Mouse (Mus musculus): ENCODE measurements around the gene Pno1. TPM values are rescaled to one million over a fixed set of nuclear protein-coding genes. Genes with fewer than 3 reads are reported as not detected.
"Not testable (repeated sequence)": the region's sequence is repeated elsewhere in the genome, so short reads cannot be mapped to it uniquely, and the experiment has no call there.

Pno1 gene
- polyA plus RNA-seq (2014; fragmentation: Nextera tagmentation; extraction: Ambion mirVana): 52.6 and 56.1 TPM in 2 replicates

DNA sequence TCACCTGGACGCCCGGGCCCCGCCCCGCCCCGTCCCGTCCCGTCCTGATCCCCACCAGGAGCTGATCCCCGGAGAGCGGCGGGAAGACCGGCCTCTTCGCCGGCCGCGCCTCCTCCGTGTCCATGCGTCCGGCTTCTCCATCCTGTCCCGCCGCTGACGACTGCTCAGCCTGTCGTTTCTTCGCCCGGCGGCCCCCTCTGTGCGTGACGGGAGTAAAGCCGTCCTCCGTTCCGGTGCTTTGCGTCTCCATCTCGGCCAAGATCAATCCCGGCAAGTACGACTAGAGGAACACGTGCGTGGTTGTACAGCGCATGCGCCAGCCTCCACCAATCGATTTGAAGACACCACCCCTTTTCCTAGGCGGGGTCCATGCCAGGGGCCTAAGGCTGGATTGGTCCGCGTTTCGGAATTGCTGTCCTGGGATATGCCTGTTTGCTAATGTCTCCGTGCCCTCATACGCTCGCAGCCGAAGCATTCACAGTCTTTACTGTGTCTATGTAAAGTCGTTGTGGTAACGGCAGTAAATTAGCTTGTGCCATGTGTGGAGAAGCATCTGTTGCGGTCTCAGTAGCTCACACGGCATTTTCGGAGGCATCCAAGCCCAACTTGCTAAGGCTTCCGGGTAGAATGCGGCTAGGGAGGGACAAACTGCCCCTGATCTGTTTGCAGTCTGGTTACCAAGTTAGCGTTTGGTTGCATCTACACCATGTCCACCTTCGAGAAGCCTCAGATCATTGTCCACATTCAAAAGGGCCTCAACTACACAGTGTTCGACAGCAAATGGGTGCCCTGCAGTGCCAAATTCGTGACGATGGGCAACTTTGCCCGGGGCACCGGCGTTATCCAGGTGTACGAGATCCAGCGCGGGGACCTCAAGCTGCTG lies at the start of gene Pno1:
Gene Pno1 (minus strand): TSS at position 311 of the 883 bp plus-strand sequence.
- WGBS: under 1% methylated on average over 63 of the region's 65 CpGs

DNA sequence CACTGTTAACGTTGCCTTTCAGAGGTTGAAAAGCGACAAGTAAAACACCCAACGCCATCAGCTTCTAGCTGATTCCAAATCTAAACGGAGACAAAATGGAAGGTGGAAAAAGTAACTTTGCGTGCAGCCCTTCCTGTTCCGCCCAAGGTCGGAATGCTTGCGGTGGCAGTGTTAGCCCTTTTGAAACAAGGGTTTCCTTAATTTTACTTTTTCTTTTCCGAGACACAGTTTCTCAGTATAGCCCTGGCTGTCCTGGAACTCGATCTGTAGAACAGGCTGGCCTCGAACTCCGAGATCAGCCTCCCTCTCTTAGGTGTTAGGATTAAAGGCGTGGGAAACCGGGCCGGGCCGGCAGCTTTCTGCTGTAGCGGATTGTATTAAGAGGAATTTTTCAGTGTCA lies 46.5 kb upstream of the Pno1 start:
- H3K4me3 ChIP-seq (ENCODE audit: low read depth, low read length): peak overlapping the region; percentile 78
- peaks cover 11% of the 10 kb centered on the region; the same call in 1 of the 2 replicates for H3K4me1 ChIP-seq (ENCODE audit: control insufficient read depth, insufficient read depth, low read length)
- peak overlapping the region; percentile 86 for H3K9ac ChIP-seq (replicated peaks; ENCODE audit: low read depth, low read length)
- ATAC-seq (ENCODE audit: low read depth): peak; percentile 26
- no peaks in the 10 kb centered on the region for H3K9me3 ChIP-seq (ENCODE audit: control insufficient read depth, low read length)
- 1% methylated on average over 17 of the region's 17 CpGs for WGBS
- H3K4me2 ChIP-seq (ENCODE audit: low read depth, low read length): peak overlapping the region; percentile 93
- H3K27ac ChIP-seq (ENCODE audit: low read depth, low read length): peak overlapping the region; percentile 91
- H3K27me3 ChIP-seq (ENCODE audit: control insufficient read depth, insufficient read depth, low read length): no peaks in the 10 kb centered on the region
- H3K36me3 ChIP-seq (ENCODE audit: control insufficient read depth, insufficient read depth, low read length): no peaks in the 10 kb centered on the region

More for the DNA sequence above, at the start of gene Pno1:
- peaks cover 2% of the 10 kb centered on the region; the same call in 1 of the 2 replicates for H3K36me3 ChIP-seq (ENCODE audit: control insufficient read depth, insufficient read depth, low read length)
- H3K4me1 ChIP-seq (ENCODE audit: control insufficient read depth, insufficient read depth, low read length): peaks cover 15% of the 10 kb centered on the region
- H3K9ac ChIP-seq (replicated peaks; ENCODE audit: low read depth, low read length): peak within 1 kb of the TSS; percentile 72
- H3K9me3 ChIP-seq (ENCODE audit: control insufficient read depth, low read length): no peaks in the 10 kb centered on the region
- peak; percentile 99 for ATAC-seq (ENCODE audit: low read depth)
- H3K4me3 ChIP-seq (ENCODE audit: low read depth, low read length): peak within 1 kb of the TSS; percentile 55
- no peaks in the 10 kb centered on the region for H3K27me3 ChIP-seq (ENCODE audit: control insufficient read depth, insufficient read depth, low read length)
- H3K27ac ChIP-seq (ENCODE audit: low read depth, low read length): peak within 1 kb of the TSS; percentile 84
- peak within 1 kb of the TSS; percentile 73 for H3K4me2 ChIP-seq (ENCODE audit: low read depth, low read length)

DNA sequence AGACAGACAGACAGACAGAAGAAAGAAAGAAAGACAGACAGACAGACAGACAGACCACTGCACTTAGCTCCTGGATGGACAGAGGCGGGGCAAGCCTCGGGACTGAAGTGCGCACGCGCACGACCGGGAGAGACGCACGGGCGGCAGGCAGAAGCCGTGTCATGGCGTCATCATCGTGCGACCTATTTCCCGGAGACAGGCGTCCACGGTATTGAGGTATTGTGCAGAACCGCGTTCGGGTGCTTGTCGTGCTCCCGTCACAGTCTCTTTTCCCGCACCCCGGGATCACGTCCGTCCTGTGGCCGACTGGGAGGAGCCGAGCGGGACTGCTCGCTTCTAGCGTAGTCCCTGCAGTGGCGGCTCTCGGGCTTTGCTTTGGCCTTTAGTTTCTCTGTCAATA lies 46.1 kb upstream of the Pno1 start, which contains the start of gene C1d:
Gene C1d (plus strand): TSS at position 137 of the 400 bp plus-strand sequence.
- Histone ChIP-seq H3K36me3 (ENCODE audit: control insufficient read depth, insufficient read depth, low read length) (no peaks in the 10 kb centered on the region), H3K4me1 (ENCODE audit: control insufficient read depth, insufficient read depth, low read length) (peaks cover 11% of the 10 kb centered on the region; the same call in 1 of the 2 replicates), H3K9ac (replicated peaks; ENCODE audit: low read depth, low read length) (peak within 1 kb of the TSS; percentile 86), H3K27ac (ENCODE audit: low read depth, low read length) (peak within 1 kb of the TSS; percentile 91), H3K27me3 (ENCODE audit: control insufficient read depth, insufficient read depth, low read length) (no peaks in the 10 kb centered on the region), H3K9me3 (ENCODE audit: control insufficient read depth, low read length) (no peaks in the 10 kb centered on the region), H3K4me2 (ENCODE audit: low read depth, low read length) (peak within 1 kb of the TSS; percentile 93), H3K4me3 (ENCODE audit: low read depth, low read length) (peak within 1 kb of the TSS; percentile 78)
- peak; percentile 94 for ATAC-seq (ENCODE audit: low read depth)
- WGBS: 1% methylated on average over 33 of the region's 33 CpGs

GRCm38 (mm10) chr11:17256813-17257365 lies 45.5 kb upstream of the Pno1 start:
- no peaks in the 10 kb centered on the region for H3K9me3 ChIP-seq (ENCODE audit: control insufficient read depth, low read length)
- peak overlapping the region; percentile 86; the same call in 1 of the 2 replicates for H3K9ac ChIP-seq (replicated peaks; ENCODE audit: low read depth, low read length)
- H3K27me3 ChIP-seq (ENCODE audit: control insufficient read depth, insufficient read depth, low read length): no peaks in the 10 kb centered on the region
- H3K4me3 ChIP-seq (ENCODE audit: low read depth, low read length): peak overlapping the region; percentile 78
- peak; percentile 76 for ATAC-seq (ENCODE audit: low read depth)
- H3K27ac ChIP-seq (ENCODE audit: low read depth, low read length): no peak overlapping the region
- H3K4me2 ChIP-seq (ENCODE audit: low read depth, low read length): peak overlapping the region; percentile 93
- H3K36me3 ChIP-seq (ENCODE audit: control insufficient read depth, insufficient read depth, low read length): no peaks in the 10 kb centered on the region
- 58% methylated on average over 8 of the region's 8 CpGs for WGBS
- peaks cover 11% of the 10 kb centered on the region; the same call in 1 of the 2 replicates for H3K4me1 ChIP-seq (ENCODE audit: control insufficient read depth, insufficient read depth, low read length)

GRCm38 (mm10) chr11:17248715-17249114 lies 37.3 kb upstream of the Pno1 start:
- no peak for ATAC-seq (ENCODE audit: low read depth)
- H3K9ac ChIP-seq (replicated peaks; ENCODE audit: low read depth, low read length): no peak overlapping the region
- no peak overlapping the region for H3K4me2 ChIP-seq (ENCODE audit: low read depth, low read length)
- H3K36me3 ChIP-seq (ENCODE audit: control insufficient read depth, insufficient read depth, low read length): no peaks in the 10 kb centered on the region
- no peaks in the 10 kb centered on the region for H3K4me1 ChIP-seq (ENCODE audit: control insufficient read depth, insufficient read depth, low read length)
- H3K4me3 ChIP-seq (ENCODE audit: low read depth, low read length): no peak overlapping the region
- H3K9me3 ChIP-seq (ENCODE audit: control insufficient read depth, low read length): no peaks in the 10 kb centered on the region
- H3K27me3 ChIP-seq (ENCODE audit: control insufficient read depth, insufficient read depth, low read length): no peaks in the 10 kb centered on the region
- H3K27ac ChIP-seq (ENCODE audit: low read depth, low read length): no peak overlapping the region

GRCm38 (mm10) chr11:17238598-17238997 lies 27.2 kb upstream of the Pno1 start:
- H3K4me3 ChIP-seq (ENCODE audit: low read depth, low read length); H3K9ac ChIP-seq (replicated peaks; ENCODE audit: low read depth, low read length); H3K36me3 ChIP-seq (ENCODE audit: control insufficient read depth, insufficient read depth, low read length); H3K4me2 ChIP-seq (ENCODE audit: low read depth, low read length); H3K4me1 ChIP-seq (ENCODE audit: control insufficient read depth, insufficient read depth, low read length); H3K9me3 ChIP-seq (ENCODE audit: control insufficient read depth, low read length); ATAC-seq (ENCODE audit: low read depth); H3K27ac ChIP-seq (ENCODE audit: low read depth, low read length); H3K27me3 ChIP-seq (ENCODE audit: control insufficient read depth, insufficient read depth, low read length): not testable (repeated sequence)
- WGBS: 91% methylated on average over 5 of the region's 5 CpGs

GRCm38 (mm10) chr11:17236449-17237037 lies 25.2 kb upstream of the Pno1 start:
- H3K27ac ChIP-seq (ENCODE audit: low read depth, low read length): no peak overlapping the region
- 91% methylated on average over 5 of the region's 5 CpGs for WGBS
- H3K36me3 ChIP-seq (ENCODE audit: control insufficient read depth, insufficient read depth, low read length): peaks cover 6% of the 10 kb centered on the region; the same call in 1 of the 2 replicates
- no peaks in the 10 kb centered on the region for H3K9me3 ChIP-seq (ENCODE audit: control insufficient read depth, low read length)
- no peak overlapping the region for H3K9ac ChIP-seq (replicated peaks; ENCODE audit: low read depth, low read length)
- no peaks in the 10 kb centered on the region for H3K4me1 ChIP-seq (ENCODE audit: control insufficient read depth, insufficient read depth, low read length)
- no peak overlapping the region for H3K4me2 ChIP-seq (ENCODE audit: low read depth, low read length)
- H3K4me3 ChIP-seq (ENCODE audit: low read depth, low read length): no peak overlapping the region
- H3K27me3 ChIP-seq (ENCODE audit: control insufficient read depth, insufficient read depth, low read length): no peaks in the 10 kb centered on the region
- no peak for ATAC-seq (ENCODE audit: low read depth)

GRCm38 (mm10) chr11:17232792-17233191 lies 21.4 kb upstream of the Pno1 start:
- 87% methylated on average over 5 of the region's 5 CpGs for WGBS
- no peak overlapping the region for H3K9ac ChIP-seq (replicated peaks; ENCODE audit: low read depth, low read length)
- ATAC-seq (ENCODE audit: low read depth): no peak
- H3K4me3 ChIP-seq (ENCODE audit: low read depth, low read length): no peak overlapping the region
- H3K4me2 ChIP-seq (ENCODE audit: low read depth, low read length): no peak overlapping the region
- no peaks in the 10 kb centered on the region for H3K9me3 ChIP-seq (ENCODE audit: control insufficient read depth, low read length)
- H3K27ac ChIP-seq (ENCODE audit: low read depth, low read length): no peak overlapping the region
- no peaks in the 10 kb centered on the region for H3K4me1 ChIP-seq (ENCODE audit: control insufficient read depth, insufficient read depth, low read length)
- H3K27me3 ChIP-seq (ENCODE audit: control insufficient read depth, insufficient read depth, low read length): no peaks in the 10 kb centered on the region
- H3K36me3 ChIP-seq (ENCODE audit: control insufficient read depth, insufficient read depth, low read length): peaks cover 14% of the 10 kb centered on the region; the same call in 1 of the 2 replicates
